Mouse (Mus musculus): ENCODE data around the gene Kcnmb1.

Kcnmb1 gene

GRCm38 (mm10) chr11:34000416-34000815, 37.6 kb downstream of the Kcnmb1 start:
- no peak for DNase-seq (ENCODE audit: low spot score)

GRCm38 (mm10) chr11:34001938-34002592, 39.3 kb downstream of the Kcnmb1 start:
- peak; percentile 45 for DNase-seq (ENCODE audit: low spot score)

GRCm38 (mm10) chr11:34002593-34002965, 39.8 kb downstream of the Kcnmb1 start:
- DNase-seq (ENCODE audit: low spot score): no peak

- no peak for DNase-seq (ENCODE audit: low spot score)
Measured at GRCm38 (mm10) chr11:34007616-34008015, 44.8 kb downstream of the Kcnmb1 start.

- no peak for DNase-seq (ENCODE audit: low spot score)
Measured at GRCm38 (mm10) chr11:34008214-34008613, 45.4 kb downstream of the Kcnmb1 start.

GRCm38 (mm10) chr11:34008702-34009101, 45.9 kb downstream of the Kcnmb1 start:
- peak; percentile 13 for DNase-seq (ENCODE audit: low spot score)

- DNase-seq (ENCODE audit: low spot score): no peak
Measured at GRCm38 (mm10) chr11:34009316-34010087, 46.7 kb downstream of the Kcnmb1 start.

GRCm38 (mm10) chr11:34010133-34010858, 47.5 kb downstream of the Kcnmb1 start:
- no peak for DNase-seq (ENCODE audit: low spot score)

- DNase-seq (ENCODE audit: low spot score): no peak
Measured at GRCm38 (mm10) chr11:34010859-34011172, 48.0 kb downstream of the Kcnmb1 start.

GRCm38 (mm10) chr11:34012007-34012652, 49.3 kb downstream of the Kcnmb1 start:
- DNase-seq (ENCODE audit: low spot score): no peak

All from ovary, postnatal 36 days (tissue).